Mouse (Mus musculus): ENCODE data around the gene Mapk13.

- no peak for TF ChIP-seq GATA1 (IDR thresholded peaks at IDR 0.05; ENCODE audit: low read length)
- no peak for TF ChIP-seq TAL1 (IDR thresholded peaks at IDR 0.05; ENCODE audit: low read length)
These were observed 12.4 kb downstream of the Mapk13 start for GRCm38 (mm10) chr17:28781290-28782045.
